Mouse (Mus musculus) embryonic facial prominence, embryonic 14.5 days (tissue): ENCODE data around the gene Tmem72. TPM values are rescaled to one million over a fixed set of nuclear protein-coding genes. Genes with fewer than 3 reads are reported as not detected.

Experiments used
- ATAC-seq: fragments of 200-750 bp; cut with Nextera tagmentation; 2 replicates; pipeline ENCODE4 v1.8.0; 2017; ENCODE audit warnings: low read depth, moderate number of reproducible peaks, moderate TSS enrichment
- DNase-seq: peaks from one replicate; pipeline ENCODE4 v3.0.0-alpha.2; 2015; ENCODE audit warnings: low spot score
- H3K27ac ChIP-seq: fragments of 300-500 bp; sonication (generic); replicated peaks from 2 replicates; pipeline ENCODE4 v1.5.1; 2014; ENCODE audit warnings: low read depth, mild to moderate bottlenecking, low read length, moderate library complexity
- H3K27me3 ChIP-seq: fragments of 300-500 bp; sonication (generic); replicated peaks from 2 replicates; pipeline ENCODE4 v1.6.1; 2014; ENCODE audit warnings: low read length; ENCODE audit not compliant: control insufficient read depth, insufficient read depth
- H3K36me3 ChIP-seq: fragments of 300-500 bp; sonication (generic); 2 replicates; pipeline ENCODE4 v1.6.1; 2014; ENCODE audit warnings: low read length, mixed read lengths; ENCODE audit not compliant: control insufficient read depth, insufficient read depth
- H3K4me1 ChIP-seq: fragments of 300-500 bp; sonication (generic); 2 replicates; pipeline ENCODE4 v1.6.1; 2014; ENCODE audit warnings: antibody characterized with exemption, low read length; ENCODE audit not compliant: control insufficient read depth, insufficient read depth
- H3K4me2 ChIP-seq: fragments of 300-500 bp; sonication (generic); 2 replicates; pipeline ENCODE4 v1.6.1; 2014; ENCODE audit warnings: low read depth, mild to moderate bottlenecking, low read length, moderate library complexity, mixed read lengths
- H3K4me3 ChIP-seq: fragments of 300-500 bp; sonication (generic); 2 replicates; pipeline ENCODE4 v1.5.1; 2014; ENCODE audit warnings: low read depth, mild to moderate bottlenecking, low read length
- H3K9ac ChIP-seq: fragments of 300-500 bp; sonication (generic); 2 replicates; pipeline ENCODE4 v1.6.1; 2014; ENCODE audit warnings: low read depth, mild to moderate bottlenecking, low read length, moderate library complexity, mixed read lengths
- H3K9me3 ChIP-seq: fragments of 300-500 bp; sonication (generic); 2 replicates; pipeline ENCODE4 v1.6.1; 2016; ENCODE audit warnings: low read length; ENCODE audit not compliant: control insufficient read depth
- WGBS: fragments of 180-500 bp; shearing (Covaris S2); extraction: QIAGEN DNeasy Blood & Tissue Kit; methylation state at CpG from one replicate; pipeline ENCODE4 v1.1.7; 2014; 5-methylcytosine and 5-hydroxymethylcytosine counted together
- polyA plus RNA-seq: library from polyadenylated mRNA; unstranded; fragments of >200 nt; fragmentation: Nextera tagmentation; extraction: Ambion mirVana; gene quantifications from 2 replicates; pipeline ENCODE4 v1.2.1, GENCODE M21; 2014

Gene Tmem72
- polyA plus RNA-seq, 1 experiment from 2014 or later = 1.0 TPM

DNA sequence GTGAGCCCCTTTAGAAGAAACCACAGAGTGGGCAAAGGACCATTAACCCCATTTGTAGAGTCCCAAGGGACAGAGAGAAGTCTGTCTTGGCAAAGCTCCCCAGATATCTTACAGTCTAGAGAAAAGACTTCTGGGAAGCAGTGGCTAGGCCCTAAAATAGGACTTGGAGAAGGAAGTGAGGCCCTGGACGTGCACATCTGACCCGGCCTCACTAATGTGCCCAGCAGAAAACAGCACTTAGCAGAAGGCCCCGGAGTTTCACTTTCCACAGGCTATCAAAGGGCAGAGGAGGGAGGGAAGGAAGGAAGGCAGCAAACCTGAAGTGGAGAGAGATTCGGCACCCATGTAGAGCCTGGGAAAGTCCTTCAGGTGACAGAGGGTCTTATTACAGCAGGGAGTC, 2.2 kb upstream of the Tmem72 start:
- H3K36me3 ChIP-seq = no peaks in the 10 kb centered on the region
- H3K4me2 ChIP-seq = no peak overlapping the region
- 70% methylated on average over 4 of the region's 4 CpGs for WGBS
- H3K27me3 ChIP-seq = no peaks in the 10 kb centered on the region
- no peak overlapping the region for H3K27ac ChIP-seq
- no peak overlapping the region for H3K4me3 ChIP-seq
- H3K9me3 ChIP-seq = no peaks in the 10 kb centered on the region
- DNase-seq (no peak), ATAC-seq (no peak)
- H3K4me1 ChIP-seq = no peaks in the 10 kb centered on the region
- H3K9ac ChIP-seq = no peak overlapping the region

DNA sequence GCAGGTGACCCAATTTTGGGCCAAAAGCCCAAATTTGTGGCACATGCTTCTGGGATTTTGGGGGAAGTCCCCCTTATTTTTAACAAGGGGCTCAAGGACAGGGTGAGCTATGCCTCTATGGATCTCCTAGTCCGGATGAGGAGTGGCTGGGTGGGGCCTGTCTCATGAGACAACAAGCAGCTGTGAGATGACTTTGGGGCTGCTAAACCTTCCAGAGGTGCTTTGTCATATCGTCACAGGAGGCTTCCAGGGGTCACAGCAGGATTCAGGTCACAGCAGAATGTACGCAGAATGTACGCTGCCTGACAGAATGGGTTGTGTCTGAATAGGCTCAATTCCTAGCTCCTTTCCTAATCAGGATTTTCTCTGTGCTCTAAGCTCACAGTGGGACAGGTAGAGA, 1.6 kb upstream of the Tmem72 start:
- H3K36me3 ChIP-seq = no peaks in the 10 kb centered on the region
- H3K27ac ChIP-seq = no peak overlapping the region
- no peak for DNase-seq
- H3K9me3 ChIP-seq = no peaks in the 10 kb centered on the region
- no peak overlapping the region for H3K4me3 ChIP-seq
- no peak for ATAC-seq
- no peak overlapping the region for H3K4me2 ChIP-seq
- no peaks in the 10 kb centered on the region for H3K4me1 ChIP-seq
- H3K27me3 ChIP-seq = no peaks in the 10 kb centered on the region
- H3K9ac ChIP-seq = no peak overlapping the region
- 75% methylated on average over 4 of the region's 4 CpGs for WGBS

DNA sequence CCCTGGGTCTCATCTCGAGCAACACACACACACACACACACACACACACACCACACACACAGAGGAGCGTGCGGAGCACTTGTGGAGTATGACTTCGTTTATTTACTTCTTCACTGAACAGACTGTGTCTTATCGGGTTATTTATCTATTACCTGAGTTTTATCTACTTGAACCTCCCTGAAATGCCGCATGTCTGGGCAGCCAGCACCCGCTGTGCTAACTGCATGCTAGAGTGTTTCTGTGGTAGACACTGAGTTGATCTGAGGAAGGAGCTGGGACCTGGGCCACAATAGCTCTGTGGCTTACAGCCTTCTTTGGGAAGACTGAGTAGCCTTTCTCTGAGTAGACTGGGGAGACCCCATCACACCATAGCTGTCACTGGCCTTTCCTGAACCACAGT, 1.1 kb upstream of the Tmem72 start:
- H3K4me2 ChIP-seq = no peak overlapping the region
- DNase-seq = no peak
- ATAC-seq = no peak
- H3K27me3 ChIP-seq = no peaks in the 10 kb centered on the region
- H3K9ac ChIP-seq = no peak overlapping the region
- H3K9me3 ChIP-seq = no peaks in the 10 kb centered on the region
- no peak overlapping the region for H3K4me3 ChIP-seq
- H3K27ac ChIP-seq = no peak overlapping the region
- H3K4me1 ChIP-seq = no peaks in the 10 kb centered on the region
- 90% methylated on average over 7 of the region's 7 CpGs for WGBS
- H3K36me3 ChIP-seq = no peaks in the 10 kb centered on the region

DNA sequence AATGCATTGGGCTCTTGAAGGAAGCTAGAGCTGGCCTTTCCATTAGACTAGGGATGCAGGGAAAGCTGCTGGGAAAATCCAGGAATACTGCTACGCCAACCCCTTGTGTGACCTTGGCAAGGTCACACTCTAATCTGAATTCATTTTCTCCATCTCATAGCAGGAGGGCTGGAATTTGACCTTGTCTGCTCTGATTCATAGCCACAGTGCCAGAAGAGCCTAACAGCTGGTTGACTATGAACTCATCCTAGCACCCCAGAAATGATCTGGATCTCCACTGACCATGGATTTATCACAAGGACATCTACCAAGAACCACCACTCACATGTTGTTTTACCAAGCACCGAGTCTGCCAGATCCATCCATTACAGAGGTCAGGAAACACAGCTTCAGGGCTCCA, 1.5 kb downstream of the Tmem72 start:
- no peak overlapping the region for H3K9ac ChIP-seq
- H3K27me3 ChIP-seq = no peaks in the 10 kb centered on the region
- H3K9me3 ChIP-seq = no peaks in the 10 kb centered on the region
- no peak overlapping the region for H3K4me3 ChIP-seq
- no peaks in the 10 kb centered on the region for H3K4me1 ChIP-seq
- no peak for DNase-seq
- WGBS = 93% methylated on average over 2 of the region's 2 CpGs
- no peaks in the 10 kb centered on the region for H3K36me3 ChIP-seq
- H3K27ac ChIP-seq = no peak overlapping the region
- H3K4me2 ChIP-seq = no peak overlapping the region
- ATAC-seq = no peak

DNA sequence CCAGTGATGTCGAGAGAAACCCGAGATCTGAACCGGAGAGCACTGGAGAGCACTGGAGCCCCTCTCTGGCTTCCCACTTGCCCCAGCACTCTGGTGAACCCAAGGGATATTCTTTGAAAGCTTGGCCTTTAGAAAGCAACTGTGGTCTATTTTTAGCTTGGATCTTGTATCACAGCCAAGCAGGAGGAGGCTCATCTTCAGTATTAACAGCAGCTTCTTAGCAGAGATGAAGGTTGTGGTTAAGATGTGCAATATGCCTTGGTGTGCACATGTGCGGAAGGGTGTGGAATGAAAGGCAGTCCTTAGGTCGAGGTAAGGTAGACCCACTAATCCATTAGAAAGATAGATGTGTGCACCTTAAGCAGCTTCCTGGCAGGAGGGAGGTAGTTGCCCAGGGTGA, 2.1 kb downstream of the Tmem72 start:
- no peak for ATAC-seq
- H3K9me3 ChIP-seq = no peaks in the 10 kb centered on the region
- DNase-seq = peak; percentile 17
- H3K4me1 ChIP-seq = no peaks in the 10 kb centered on the region
- H3K4me3 ChIP-seq = no peak overlapping the region
- H3K9ac ChIP-seq = no peak overlapping the region
- no peaks in the 10 kb centered on the region for H3K27me3 ChIP-seq
- H3K4me2 ChIP-seq = no peak overlapping the region
- H3K27ac ChIP-seq = no peak overlapping the region
- H3K36me3 ChIP-seq = no peaks in the 10 kb centered on the region
- WGBS = 68% methylated on average over 5 of the region's 5 CpGs

DNA sequence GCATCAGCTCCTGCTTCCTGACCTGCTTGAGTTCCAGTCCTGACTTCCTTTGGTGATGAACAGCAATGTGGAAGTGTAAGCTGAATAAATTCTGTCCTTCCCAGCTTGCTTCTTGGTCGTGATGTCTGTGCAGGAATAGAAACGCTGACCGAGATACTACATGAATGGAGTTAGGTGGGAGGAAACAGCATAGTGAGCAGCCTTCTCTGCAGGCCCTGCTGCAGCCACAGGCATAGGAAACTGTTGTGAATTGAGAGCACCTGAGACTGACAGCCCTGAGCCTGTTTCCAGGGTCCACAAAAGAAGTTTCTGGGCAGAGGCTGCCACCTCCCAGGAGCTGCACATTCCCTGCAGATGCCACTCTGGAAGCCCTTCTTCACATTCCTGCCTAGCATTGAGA, 2.7 kb downstream of the Tmem72 start:
- Histone ChIP-seq H3K9me3 (no peaks in the 10 kb centered on the region), H3K9ac (no peak overlapping the region), H3K27ac (no peak overlapping the region), H3K27me3 (no peaks in the 10 kb centered on the region), H3K4me1 (no peaks in the 10 kb centered on the region), H3K36me3 (no peaks in the 10 kb centered on the region), H3K4me3 (no peak overlapping the region), H3K4me2 (no peak overlapping the region)
- no peak for ATAC-seq
- WGBS = 77% methylated on average over 3 of the region's 3 CpGs
- DNase-seq = no peak

DNA sequence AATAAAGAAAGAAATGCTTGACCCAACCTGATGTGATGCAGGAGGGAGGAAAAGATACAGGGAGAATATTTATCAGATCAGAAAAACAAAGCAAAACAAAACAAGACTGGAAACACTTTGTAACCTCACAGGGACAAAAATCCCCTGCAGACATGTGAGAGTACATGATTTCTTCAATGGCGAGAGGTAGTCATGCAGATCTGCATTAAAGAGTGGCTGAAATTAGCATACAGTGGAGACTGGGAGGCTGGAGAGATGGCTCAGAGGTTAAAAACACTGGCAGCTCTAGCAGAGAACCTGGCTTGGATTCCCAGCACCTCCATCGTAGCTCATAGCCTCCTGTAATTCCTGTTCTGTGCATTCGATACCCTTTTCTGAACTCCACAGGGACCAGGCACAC, 4.2 kb downstream of the Tmem72 start:
- Histone ChIP-seq H3K27me3 (no peaks in the 10 kb centered on the region), H3K36me3 (no peaks in the 10 kb centered on the region), H3K4me1 (no peaks in the 10 kb centered on the region), H3K9ac (no peak overlapping the region), H3K4me3 (no peak overlapping the region), H3K9me3 (no peaks in the 10 kb centered on the region), H3K4me2 (no peak overlapping the region), H3K27ac (no peak overlapping the region)
- ATAC-seq (no peak), DNase-seq (no peak)
- 76% methylated on average over 3 of the region's 3 CpGs for WGBS

DNA sequence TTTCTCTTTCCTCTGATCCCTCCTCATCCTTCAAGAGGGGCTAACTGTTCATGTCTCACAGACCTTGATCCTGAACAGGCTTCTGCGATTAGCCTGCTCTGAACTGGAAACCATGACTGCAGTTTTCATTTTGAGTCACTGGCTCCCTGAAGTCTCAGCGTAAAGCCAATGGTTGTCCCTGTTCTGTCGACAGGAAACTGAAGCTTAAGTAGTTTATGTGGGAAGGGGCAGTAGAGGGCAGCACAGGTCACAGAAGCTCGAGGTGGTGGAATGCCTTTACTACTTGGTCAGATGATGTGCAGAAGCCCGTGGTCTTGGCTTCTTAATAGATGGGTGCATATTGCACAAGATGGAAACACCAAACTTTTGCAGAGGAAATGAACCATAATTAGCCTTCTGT, 4.7 kb downstream of the Tmem72 start:
- Histone ChIP-seq H3K36me3 (no peaks in the 10 kb centered on the region), H3K9me3 (no peaks in the 10 kb centered on the region), H3K4me1 (no peaks in the 10 kb centered on the region), H3K27me3 (no peaks in the 10 kb centered on the region), H3K27ac (no peak overlapping the region), H3K4me2 (no peak overlapping the region), H3K9ac (no peak overlapping the region), H3K4me3 (no peak overlapping the region)
- DNase-seq (no peak), ATAC-seq (no peak)
- 22% methylated on average over 5 of the region's 5 CpGs for WGBS

DNA sequence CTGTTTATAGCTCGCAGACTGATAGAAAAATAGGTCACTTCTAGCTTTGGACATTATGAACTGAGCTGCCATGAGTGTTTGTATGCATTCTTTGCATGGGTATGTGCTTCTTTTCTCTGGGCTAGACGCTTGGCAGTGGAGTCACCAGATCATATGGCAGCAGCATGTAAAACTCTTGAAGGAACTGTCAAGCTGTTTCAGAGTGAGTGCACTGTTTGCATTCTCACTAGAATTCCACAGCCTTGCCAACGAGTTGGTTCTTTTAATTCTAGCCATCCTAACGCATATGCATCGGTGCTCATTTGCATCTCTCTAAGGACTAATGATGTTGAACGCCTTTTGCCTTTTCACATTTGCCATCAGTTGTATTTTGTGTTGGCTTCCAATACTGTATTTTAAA, 12.4 kb downstream of the Tmem72 start:
- 72% methylated on average over 6 of the region's 6 CpGs for WGBS

More for the DNA sequence above, 12.4 kb downstream of the Tmem72 start:
- Histone ChIP-seq H3K27ac (no peak overlapping the region), H3K9ac (no peak overlapping the region), H3K4me3 (no peak overlapping the region), H3K4me1 (no peaks in the 10 kb centered on the region), H3K27me3 (no peaks in the 10 kb centered on the region), H3K36me3 (no peaks in the 10 kb centered on the region), H3K4me2 (no peak overlapping the region), H3K9me3 (no peaks in the 10 kb centered on the region)
- no peak for ATAC-seq
- peak; percentile 23 for DNase-seq
